Mouse (Mus musculus): ENCODE results near the gene Ncoa1.
"Not testable (repeated sequence)": the region's sequence is repeated elsewhere in the genome, so short reads cannot be mapped to it uniquely, and the experiment has no call there.

The Ncoa1 gene

DNA sequence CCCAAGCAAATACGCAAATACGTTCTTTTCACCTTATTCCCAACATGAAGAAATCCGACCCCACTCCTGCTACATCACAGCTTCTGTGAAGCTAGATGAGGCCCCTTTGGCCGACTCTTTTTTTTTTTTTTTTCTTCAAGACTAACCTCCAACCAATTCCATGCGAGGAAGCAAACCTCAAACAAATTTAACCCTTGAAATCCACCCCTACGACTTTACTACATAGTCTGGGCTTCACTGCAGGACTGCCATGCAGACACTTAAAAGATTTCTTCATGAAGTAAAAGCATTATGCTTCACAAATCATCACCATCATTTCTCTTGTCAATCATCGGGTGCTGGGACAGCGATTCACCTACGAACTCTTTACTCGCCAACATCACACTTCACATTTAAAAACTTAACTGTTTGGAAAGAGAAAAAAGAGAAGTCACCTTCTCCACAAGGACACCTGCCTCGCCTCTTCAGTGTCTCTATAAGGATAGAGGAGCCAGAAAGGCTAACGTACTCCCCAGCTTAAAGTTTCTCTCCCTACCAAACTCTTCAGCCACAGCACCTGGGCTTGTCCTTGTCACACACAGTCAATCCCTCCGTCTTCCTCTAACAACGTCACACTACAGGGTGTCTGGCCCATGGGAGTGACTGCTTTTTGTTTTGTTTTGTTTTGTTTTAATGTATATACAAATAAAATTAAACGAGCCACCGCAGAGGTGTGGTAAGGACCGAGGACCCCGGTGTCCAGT lies 1.6 kb downstream of the Ncoa1 start:
- no peak for DNase-seq (ENCODE audit: low spot score)

DNA sequence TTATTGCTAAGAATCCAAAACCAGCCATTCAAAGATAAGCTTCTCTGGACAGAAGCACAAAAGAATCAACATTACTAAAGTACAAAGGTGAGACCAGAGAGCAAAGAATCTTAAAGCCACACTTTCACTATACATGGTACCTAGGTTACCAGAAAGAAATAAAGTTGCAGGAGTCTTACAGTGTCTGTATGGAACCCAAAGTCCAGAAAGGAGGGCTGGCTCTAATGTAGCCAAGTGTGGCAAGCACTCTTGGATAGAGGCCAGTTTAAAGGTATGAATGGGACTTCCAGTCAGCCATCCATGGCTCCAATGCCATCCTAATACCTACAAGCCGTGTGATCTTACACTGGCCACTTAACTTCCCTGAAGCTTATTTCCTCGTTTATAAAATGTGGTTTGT lies 7.9 kb downstream of the Ncoa1 start:
- DNase-seq (ENCODE audit: low spot score) = no peak

DNA sequence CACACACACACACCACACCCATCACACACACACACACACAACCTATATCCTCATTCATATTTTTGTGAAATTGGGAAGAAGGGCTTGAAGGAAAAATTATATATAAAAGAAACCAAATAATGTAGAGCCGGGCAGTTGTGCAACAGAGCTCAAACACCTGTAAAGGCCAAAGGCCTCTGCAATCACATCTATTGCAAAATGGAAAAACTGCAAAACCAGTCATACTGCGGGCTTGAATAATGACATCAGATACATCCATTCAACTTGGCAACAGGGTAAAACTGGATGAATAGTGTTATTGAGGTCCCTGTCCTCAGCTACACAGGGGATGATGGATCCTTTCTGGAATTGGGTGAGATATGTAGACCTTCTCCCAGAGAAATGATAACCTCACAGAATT lies 13.3 kb downstream of the Ncoa1 start:
- DNase-seq (ENCODE audit: low spot score) = no peak

DNA sequence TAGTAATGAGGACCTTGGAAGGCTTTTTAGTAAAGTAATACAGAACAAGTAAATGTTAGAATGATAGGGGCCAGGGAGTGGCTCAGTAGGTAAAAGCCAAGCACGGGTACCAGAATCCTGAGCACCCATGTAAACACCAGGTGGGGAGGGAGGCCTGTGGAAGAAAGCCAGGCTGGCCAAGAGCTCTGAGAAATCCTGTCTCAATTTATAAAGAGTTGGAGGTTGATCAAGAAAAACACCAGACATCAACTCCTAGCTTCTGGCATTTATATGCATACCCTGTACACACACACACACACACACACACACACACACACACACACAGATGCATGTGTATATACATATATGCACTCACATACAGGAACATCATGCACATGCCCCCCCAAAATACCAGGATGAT lies 14.6 kb downstream of the Ncoa1 start:
- no peak for DNase-seq (ENCODE audit: low spot score)

DNA sequence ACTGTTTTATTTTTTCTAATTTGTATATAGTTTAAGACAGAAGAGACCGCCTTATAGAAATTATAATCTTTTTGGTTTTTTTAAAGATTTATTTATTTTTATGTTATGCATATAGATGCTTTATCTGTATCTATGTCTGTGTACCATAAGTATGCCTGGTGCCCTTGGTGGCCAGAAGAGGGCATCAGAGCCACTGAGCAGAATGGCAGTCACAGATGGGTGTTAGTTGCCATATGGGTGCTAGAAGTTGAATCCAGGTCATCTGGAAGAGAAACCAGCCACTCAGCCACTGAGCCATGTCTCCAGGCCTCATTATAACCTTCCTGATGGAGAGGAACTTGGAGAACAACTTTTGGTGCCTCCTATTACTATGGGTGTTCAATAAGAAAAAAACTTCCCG lies 16.0 kb downstream of the Ncoa1 start:
- DNase-seq (ENCODE audit: low spot score) = no peak

DNA sequence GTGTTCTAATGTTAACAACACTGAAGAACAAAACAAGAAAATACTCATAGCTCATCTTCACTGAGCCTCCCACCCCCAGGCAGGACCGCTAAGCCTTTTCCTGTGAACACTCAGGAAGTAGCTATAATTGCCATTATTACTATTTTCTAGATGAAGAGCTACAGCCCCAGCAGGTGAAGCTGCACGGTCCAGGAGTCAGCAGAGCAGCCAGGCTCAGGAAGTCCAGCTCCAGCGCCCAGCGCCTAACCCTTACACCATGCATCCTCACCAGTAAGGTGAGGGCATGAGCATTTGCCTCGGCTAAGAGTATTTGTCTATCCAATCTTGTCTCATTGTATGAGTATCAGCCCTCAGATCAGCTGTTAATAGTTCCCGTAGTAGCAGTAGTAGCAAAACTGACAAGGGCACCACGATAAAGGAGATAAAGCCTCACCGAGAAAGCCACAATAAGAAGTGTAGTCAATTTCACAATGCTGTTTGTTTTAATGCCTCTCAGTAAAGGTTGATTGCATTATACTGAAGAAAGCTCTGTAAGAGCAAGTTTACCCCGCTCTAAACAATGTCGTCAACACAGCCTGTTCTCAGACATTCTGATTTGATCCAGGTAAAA lies 21.9 kb downstream of the Ncoa1 start:
- no peak for DNase-seq (ENCODE audit: low spot score)

DNA sequence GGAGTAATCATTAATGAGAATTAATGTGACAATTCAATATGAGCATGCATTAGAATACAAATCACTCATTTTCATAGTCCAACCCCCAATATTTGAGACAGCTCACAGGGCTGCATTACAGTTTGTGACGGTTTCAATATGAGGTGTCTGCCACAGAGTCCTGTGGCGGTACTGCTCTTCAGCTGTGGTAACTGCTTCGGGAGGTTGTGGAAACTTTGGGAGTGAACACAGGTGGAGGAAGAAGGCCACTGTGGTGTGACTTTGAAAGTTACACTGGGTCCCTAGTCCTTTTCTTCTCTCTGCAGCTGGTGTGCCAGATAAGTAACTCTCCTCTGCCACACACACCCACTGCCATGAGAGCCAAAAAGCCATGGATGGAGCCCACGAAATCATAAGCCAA lies 22.7 kb downstream of the Ncoa1 start:
- DNase-seq (ENCODE audit: low spot score) = no peak

DNA sequence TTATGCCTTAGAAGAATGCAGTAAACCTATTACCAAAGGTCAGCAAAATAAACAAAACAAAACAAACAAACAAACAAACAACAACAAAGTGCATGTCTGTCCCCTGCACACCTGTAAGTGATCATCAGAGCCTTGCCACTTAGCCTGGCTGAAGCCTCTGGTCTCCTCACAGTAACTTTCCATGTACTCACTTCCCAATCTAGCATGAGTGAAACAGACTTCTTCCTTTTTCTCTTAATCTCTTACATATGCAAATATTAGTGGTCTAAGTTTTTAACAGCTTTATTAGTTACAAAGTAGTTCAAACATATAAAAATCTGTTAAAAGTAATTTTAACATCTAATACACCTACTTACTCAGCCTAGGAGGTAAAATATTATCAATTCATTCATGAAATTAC lies 24.7 kb downstream of the Ncoa1 start:
- no peak for DNase-seq (ENCODE audit: low spot score)

DNA sequence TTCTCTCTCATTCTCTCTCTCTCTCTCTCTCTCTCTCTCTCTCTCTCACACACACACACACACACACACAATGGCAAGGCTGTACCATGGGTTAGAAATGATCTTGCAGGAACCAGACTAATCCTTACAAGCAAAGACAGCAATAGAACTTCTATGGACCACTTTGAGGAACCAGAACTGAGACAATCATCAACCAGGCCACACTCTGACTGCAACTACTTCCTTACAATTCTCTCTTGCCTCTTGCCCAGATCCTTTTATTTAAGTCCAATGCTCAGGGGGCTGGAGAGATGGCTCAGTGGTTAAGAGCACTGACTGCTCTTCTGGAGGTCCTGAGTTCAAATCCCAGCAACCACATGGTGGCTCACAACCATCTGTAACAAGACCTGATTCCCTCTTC lies 26.5 kb downstream of the Ncoa1 start:
- not testable (repeated sequence) for DNase-seq (ENCODE audit: low spot score)

DNA sequence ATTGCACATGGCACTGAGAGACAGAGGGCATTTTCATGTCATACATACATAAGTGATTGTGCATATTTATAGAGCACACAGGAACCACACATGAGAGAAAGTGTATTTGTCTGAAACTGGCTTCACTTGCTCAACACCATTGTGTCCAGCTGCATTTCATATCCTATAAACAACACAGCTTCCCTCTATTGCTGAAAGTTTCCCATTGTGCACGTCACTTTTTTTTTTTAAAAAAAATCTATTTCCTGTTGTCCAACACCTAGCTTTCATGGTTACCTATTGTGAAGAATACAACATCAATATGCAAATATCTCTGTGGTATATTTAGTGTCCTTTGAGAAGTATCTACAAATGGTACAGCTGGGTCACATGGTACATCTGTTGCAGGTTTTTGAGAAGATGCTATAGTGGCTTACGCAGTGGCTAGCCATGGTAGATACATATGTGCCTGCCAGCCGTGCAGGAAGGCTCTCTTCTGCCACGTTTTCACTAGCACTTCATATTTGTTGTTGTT lies 28.8 kb downstream of the Ncoa1 start:
- no peak for DNase-seq (ENCODE audit: low spot score)

DNA sequence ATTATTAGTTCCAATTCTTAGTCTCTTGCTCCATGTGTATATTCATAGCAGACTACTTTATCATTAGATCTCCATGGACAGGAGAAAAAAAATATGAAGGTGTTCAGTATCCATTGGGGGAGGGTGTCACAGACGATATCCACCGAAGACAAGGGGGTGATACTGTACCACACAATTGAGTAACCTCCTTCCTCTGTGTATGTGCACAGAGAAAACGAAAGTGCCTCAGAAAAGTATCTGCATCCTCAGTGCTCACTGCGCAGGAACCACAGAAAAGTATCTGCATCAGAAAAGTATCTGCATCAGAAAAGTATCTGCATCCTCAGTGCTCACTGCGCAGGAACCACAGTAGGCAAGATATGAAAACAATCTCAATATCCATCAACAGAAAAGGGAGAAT lies 32.0 kb downstream of the Ncoa1 start:
- no peak for DNase-seq (ENCODE audit: low spot score)

DNA sequence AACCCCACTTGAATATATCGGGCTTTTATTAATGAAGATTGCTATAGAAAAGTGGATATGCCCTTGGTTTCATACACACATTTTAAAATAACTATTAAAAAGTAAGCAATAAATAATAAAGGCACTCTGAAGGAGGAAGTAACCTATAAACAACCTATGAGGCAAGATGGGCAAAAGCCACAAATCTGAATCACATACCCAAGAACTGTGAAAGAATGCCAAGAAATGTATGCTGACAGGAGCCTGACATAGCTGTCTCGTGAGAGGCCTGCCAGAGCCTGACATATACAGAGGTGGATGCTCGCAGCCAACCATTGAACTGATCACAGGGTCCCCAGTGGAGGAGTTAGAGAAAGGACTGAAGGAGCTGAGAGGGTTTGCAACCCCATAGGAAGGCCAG lies 35.5 kb downstream of the Ncoa1 start:
- DNase-seq (ENCODE audit: low spot score) = no peak

DNA sequence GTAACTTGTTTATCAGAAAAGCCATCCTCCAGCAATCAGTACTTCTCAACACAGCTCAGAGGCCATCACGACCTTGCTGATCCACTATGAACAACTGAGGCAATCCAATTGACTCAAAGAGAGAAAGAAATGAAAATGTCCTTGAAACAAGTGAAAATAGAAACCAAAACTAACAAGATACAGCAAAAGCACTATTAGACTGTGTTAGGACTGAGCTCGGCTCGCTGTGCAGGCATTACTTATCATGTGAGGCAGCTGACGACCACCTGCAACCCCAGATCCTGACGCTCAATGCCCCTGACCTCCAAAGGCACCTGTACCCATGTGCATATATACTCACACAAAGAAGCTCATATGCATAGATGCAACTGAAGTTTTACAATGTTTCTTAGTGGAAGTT lies 40.8 kb downstream of the Ncoa1 start:
- no peak for DNase-seq (ENCODE audit: low spot score)

DNA sequence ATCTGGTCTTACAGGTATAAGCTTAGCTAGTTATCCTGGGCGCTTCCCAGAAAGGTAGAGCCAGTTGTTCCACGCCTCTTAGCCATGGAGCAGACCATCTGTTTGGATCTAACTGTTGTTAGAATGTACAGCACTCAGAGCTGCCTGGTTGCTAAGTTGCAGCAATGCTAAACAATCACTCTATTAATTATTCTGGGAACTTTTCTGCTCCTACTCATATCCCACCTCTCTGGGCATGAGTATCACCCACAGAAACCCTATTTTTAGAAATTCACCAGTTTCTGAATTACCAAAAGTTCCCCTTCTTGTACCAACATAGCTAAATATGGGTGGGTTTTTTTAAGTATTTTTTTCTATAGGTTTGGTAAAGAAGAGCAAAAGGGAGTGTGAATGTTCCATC lies 43.4 kb downstream of the Ncoa1 start:
- DNase-seq (ENCODE audit: low spot score) = no peak

DNA sequence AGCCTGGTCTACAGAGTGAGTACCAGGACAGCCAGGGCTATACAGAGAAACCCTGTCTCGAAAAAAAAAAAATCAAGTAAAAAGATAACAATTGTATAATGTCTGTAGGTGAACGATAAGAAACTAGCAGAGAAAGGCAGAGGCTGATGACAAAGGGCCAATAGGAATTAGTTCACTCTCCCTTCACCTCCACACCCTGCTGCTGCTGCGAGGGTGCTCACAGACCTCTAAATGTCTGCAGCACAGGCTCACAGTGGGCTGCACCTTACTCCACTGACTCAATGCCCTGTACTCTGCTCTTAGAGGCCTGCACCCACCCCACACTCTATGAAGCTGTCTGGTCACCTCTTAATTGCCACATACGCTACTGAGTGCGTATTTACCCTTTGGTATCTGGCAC lies 45.0 kb downstream of the Ncoa1 start:
- DNase-seq (ENCODE audit: low spot score) = no peak

DNA sequence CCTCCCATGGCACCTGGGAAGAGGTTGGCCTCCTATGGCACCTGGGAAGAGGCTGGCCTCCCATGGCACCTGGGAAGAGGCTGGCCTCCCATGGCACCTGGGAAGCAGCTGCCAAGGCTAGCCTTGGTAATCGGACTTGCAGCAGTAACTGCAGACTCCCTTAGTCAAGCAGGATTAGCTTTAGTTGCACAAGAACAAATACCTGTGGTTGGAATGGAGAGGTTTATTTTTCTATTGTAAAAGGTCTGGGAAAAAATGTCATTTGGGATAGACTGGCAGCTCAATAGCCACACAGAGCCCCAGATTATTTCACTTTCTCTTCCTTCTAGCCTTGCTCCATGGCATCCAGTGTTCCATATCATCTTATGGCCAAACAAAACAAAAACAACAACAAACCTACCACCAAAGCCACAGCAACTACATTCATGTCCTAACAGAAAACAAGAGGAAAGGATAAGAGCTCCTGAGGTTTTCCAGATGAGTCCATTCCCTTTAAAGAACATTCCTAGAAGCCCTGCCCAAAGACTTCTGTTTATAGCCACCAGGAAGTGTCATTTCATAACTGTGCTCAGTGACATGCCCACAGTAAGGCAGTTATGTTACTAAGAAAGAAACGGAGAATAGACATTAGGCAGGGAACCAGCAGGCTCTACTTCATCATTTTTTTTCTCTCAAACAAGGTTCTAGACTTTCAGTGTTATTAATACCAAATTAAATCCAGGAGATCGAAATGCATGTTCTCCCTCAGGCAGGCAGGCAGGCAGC lies 46.7 kb downstream of the Ncoa1 start:
- DNase-seq (ENCODE audit: low spot score) = no peak

DNA sequence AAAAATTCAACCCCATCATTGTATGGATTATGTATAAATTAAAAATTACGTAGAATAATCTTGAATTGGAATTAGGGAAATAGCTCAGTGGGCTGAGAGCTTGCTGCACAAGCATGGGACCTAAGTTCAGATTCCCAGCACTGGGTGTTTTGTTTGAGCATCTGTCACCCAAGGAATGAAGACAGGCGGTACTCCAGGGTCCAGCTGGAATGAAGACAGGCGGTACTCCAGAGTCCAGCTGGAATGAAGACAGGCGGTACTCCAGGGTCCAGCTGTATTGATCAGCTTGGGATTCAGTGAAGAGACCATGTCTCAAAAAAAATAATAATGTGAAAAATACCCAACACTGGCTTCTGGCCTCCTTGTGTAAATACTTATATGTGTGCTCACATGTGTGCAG lies 58.2 kb downstream of the Ncoa1 start:
- no peak for DNase-seq (ENCODE audit: low spot score)

DNA sequence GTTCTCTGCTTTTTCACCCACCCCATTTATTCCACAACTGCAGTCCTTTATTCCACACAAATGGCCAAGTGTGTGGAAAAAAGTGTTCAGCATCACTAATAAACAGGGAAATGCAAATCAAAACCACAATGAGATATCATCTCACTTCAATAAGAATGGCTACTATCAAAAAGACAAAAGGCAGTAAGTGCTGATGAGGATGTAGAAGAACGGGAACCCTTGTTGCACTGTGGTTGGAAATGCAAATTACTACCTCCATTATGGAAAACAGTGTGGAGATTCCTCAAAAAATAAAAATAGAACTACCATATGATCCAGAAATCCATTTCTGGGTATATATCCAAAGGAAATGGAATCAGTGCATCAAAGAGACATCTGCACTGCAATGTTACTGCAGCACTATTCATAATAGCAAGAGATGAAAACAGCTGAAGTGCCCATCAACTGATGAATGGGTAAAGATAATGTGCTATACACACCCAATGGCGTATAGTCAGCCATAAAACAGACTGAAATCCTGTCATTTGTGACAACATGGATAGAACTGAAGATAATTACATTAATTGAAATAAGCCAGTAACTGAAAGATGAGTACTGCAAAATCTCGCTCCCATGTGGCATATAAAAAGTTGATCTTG lies 59.2 kb downstream of the Ncoa1 start:
- no peak for DNase-seq (ENCODE audit: low spot score)

DNA sequence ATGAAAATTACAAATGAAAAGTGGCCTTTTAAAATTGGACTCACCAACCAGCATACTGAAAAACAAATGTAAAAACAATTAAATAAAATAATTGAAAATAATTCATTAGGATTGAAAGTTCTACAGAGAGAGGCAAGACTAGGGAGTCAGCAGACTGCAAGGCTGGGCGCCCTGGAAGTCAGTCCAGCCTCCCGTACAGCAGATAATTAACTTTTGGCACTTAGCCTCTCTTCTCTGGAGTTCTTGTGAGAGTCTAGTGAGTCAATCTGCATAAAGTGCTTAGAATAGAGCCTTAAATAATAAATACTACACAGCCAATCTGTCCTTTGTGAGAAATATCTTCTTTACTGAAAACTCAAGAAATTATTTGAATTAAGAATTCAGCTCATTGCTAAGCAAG lies 69.9 kb downstream of the Ncoa1 start:
- DNase-seq (ENCODE audit: low spot score) = no peak

DNA sequence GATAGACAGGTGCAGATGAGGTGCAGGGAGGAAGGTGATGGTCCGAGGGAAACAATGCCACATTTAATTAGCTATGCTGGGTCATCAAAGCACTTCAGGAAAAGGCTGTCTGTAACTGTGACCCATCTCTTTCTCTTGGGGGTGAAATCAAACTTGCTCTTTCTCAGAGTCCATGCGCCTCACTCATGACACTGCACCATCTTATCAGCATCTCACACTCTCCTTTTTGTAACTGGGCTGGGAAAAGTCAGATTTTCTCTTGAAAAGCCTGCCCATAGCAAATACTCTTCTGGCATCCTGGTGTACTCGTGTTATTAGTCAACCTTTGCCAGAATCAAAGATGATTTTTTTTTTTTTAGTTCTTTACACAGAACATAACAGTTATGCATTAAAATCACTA lies 70.8 kb downstream of the Ncoa1 start:
- no peak for DNase-seq (ENCODE audit: low spot score)

DNA sequence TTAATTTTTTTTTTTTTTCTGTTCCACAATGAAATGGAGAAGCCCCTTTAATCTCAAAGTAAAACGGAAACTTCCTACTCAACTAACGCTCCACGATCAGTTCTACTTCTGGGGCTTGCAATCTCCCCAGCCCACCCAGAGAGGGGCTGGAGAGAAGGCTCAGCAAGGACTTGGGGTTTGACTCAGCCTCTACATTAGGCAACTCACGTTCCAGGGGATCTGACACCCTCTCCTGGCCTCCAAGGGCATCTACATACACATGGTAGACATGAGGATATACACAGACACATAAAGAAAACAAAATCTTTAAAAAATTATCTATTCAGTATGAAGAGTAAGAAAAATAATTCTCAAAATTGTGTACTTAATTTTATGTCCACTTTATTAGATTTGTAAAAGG lies 73.8 kb downstream of the Ncoa1 start:
- no peak for DNase-seq (ENCODE audit: low spot score)

DNA sequence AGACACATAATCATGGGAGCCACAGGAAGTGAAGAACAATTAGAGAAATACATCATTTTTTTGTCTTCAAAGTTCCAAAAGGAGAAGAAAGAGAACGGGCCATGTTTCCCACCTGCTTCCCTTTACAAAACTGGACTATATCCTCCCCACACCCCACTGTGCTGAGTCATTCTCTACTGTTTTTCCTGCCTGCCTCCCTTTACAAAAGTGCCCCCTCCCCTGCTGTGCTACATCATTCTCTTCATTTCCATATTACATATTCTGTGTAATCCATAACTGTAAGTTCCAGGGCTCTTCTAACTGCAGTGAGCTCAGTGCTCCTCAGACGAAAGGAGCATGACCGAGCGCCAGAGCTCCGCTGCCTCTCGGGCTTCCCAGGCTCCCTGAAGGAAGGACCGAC lies 80.8 kb downstream of the Ncoa1 start:
- DNase-seq (ENCODE audit: low spot score) = no peak

DNA sequence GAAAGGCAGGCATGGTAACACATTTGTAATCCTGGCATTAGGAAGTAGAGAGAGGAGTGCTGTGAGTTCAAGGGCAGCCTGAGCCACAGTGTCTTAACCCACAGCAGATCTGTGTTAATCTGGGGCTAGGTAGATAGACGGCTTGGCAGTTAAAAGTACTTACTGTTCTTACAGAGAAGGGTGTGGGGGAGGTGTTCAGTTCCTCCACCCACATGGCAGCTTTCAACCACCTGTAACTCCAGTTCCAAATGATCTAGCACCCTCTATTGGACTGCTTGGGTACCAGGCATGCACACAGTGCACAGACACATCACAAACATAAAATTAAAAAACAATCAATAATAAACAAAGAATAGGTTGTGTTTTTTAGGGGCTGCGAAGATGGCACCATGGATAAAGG lies 84.4 kb downstream of the Ncoa1 start:
- no peak for DNase-seq (ENCODE audit: low spot score)

Data from ovary, postnatal 10 days (tissue).